Mouse (Mus musculus): Measurements from ENCODE around the gene Frzb. TPM values are rescaled to one million over a fixed set of nuclear protein-coding genes. Genes with fewer than 3 reads are reported as not detected.

Gene Frzb
- 13.6 TPM for polyA plus RNA-seq (2014; fragmentation: Illumina TruSeq; extraction: RNeasy Lipid Tissue Mini Kit (QIAGEN cat#74804))

GRCm38 (mm10) chr2:80447291-80447791, at the start of gene Frzb:
TSS of gene Frzb (minus strand) at chr2:80447625.

Other genes starting within 250 kb of the Frzb start
- not detected for gene Prdx6b, start 155.2 kb downstream of the Frzb start, polyA plus RNA-seq (2014; fragmentation: Illumina TruSeq; extraction: RNeasy Lipid Tissue Mini Kit (QIAGEN cat#74804))
- gene Dnajc10, start 132.2 kb downstream of the Frzb start, polyA plus RNA-seq (2014; fragmentation: Illumina TruSeq; extraction: RNeasy Lipid Tissue Mini Kit (QIAGEN cat#74804)), result 374 TPM
- gene Nckap1, start 133.8 kb upstream of the Frzb start, polyA plus RNA-seq (2014; fragmentation: Illumina TruSeq; extraction: RNeasy Lipid Tissue Mini Kit (QIAGEN cat#74804)), result 429 TPM
- gene Dusp19, start 169.4 kb upstream of the Frzb start, polyA plus RNA-seq (2014; fragmentation: Illumina TruSeq; extraction: RNeasy Lipid Tissue Mini Kit (QIAGEN cat#74804)), result 30.0 TPM
- gene Nup35, start 169.6 kb upstream of the Frzb start, polyA plus RNA-seq (2014; fragmentation: Illumina TruSeq; extraction: RNeasy Lipid Tissue Mini Kit (QIAGEN cat#74804)), result 48.7 TPM